Mouse (Mus musculus) heart, embryonic 13.5 days (tissue): ENCODE data around the gene Hps6. TPM values are rescaled to one million over a fixed set of nuclear protein-coding genes. Genes with fewer than 3 reads are reported as not detected.
"Not testable (repeated sequence)": the region's sequence is repeated elsewhere in the genome, so short reads cannot be mapped to it uniquely, and the experiment has no call there.

ENCODE experiments used
- ATAC-seq: fragments of 200-750 bp; cut with Nextera tagmentation; 2 replicates; pipeline ENCODE4 v1.8.0; 2017; ENCODE audit warnings: moderate TSS enrichment; ENCODE audit not compliant: insufficient number of reproducible peaks, low FRiP score, low TSS enrichment; ENCODE audit errors: extremely low read depth
- H3K27ac ChIP-seq: fragments of 300-500 bp; sonication (generic); replicated peaks from 2 replicates; pipeline ENCODE4 v1.5.1; 2015; ENCODE audit warnings: moderate library complexity, mild to moderate bottlenecking, inconsistent platforms
- H3K27me3 ChIP-seq: fragments of 300-500 bp; sonication (generic); replicated peaks from 2 replicates; pipeline ENCODE4 v1.6.1; 2015; ENCODE audit warnings: mild to moderate bottlenecking, inconsistent platforms
- H3K36me3 ChIP-seq: fragments of 300-500 bp; sonication (generic); 2 replicates; pipeline ENCODE4 v1.6.1; 2015; ENCODE audit warnings: mild to moderate bottlenecking, inconsistent platforms
- H3K4me1 ChIP-seq: fragments of 300-500 bp; sonication (generic); 2 replicates; pipeline ENCODE4 v1.6.1; 2015; ENCODE audit warnings: inconsistent platforms
- H3K4me2 ChIP-seq: fragments of 300-500 bp; sonication (generic); 2 replicates; pipeline ENCODE4 v1.6.1; 2015; ENCODE audit warnings: inconsistent platforms, mild to moderate bottlenecking, moderate library complexity
- H3K4me3 ChIP-seq: fragments of 300-500 bp; sonication (generic); 2 replicates; pipeline ENCODE4 v1.5.1; 2015; ENCODE audit warnings: moderate library complexity, mild to moderate bottlenecking, inconsistent platforms
- H3K9ac ChIP-seq: fragments of 300-500 bp; sonication (generic); 2 replicates; pipeline ENCODE4 v1.6.1; 2015; ENCODE audit warnings: inconsistent platforms, mild to moderate bottlenecking, moderate library complexity
- H3K9me3 ChIP-seq: fragments of 300-500 bp; sonication (generic); 2 replicates; pipeline ENCODE4 v1.6.1; 2016; ENCODE audit warnings: inconsistent platforms
- WGBS: fragments of 180-500 bp; shearing (Covaris S2); methylation state at CpG from one replicate; pipeline ENCODE4 v1.1.7; 2015; ENCODE audit warnings: mixed read lengths; 5-methylcytosine and 5-hydroxymethylcytosine counted together
- polyA plus RNA-seq: library from polyadenylated mRNA; unstranded; fragments of >200 nt; fragmentation: Nextera tagmentation; extraction: Ambion mirVana; gene quantifications from 2 replicates; pipeline ENCODE4 v1.2.1, GENCODE M21; 2015

The Hps6 gene
- 5.9 and 6.3 TPM in 2 replicates for polyA plus RNA-seq

DNA sequence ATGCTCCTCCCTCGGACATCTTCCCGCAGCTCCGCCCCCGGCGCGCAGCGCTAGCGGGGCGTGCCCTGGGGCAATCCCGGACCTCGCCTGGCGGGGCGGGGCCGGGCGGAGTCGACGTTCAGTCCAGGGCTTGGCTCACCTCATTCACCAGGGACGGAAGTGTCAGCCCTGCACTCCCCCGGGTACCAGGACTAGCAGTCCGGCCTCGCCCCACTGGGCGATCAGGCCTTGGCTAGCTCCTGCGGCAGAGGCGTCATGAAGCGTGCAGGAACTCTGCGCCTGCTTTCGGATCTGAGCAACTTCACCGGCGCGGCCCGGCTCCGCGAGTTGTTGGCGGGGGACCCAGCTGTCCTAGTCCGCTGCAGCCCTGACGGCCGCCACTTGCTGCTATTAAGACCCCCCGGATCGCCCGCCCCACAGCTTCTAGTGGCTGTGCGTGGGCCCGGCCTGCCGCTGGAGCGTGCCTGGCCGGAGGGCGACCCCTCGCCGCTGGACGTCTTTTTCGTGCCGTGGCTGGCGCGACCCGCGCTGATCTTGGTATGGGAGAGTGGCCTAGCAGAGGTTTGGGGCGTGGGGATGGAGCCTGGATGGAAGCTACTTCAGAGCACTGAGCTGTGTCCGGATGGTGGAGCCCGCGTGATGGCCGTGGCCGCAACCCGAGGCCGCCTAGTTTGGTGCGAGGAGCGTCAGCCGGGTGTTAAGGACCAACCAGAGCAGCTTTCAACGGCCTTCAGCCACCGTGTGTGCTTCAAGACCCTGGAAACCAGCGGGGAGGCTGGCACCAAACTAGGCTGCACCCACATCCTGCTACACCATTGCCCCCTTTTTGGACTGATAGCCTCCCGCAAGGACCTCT lies at the start of gene Hps6:
TSS of gene Hps6 (plus strand) at position 138 of the 856 bp plus-strand sequence.
- peak within 1 kb of the TSS; percentile 87 for H3K4me2 ChIP-seq
- H3K4me1 ChIP-seq = peaks cover 25% of the 10 kb centered on the region
- peak within 1 kb of the TSS; percentile 78 for H3K4me3 ChIP-seq
- WGBS = under 1% methylated on average over 69 of the region's 70 CpGs
- H3K27me3 ChIP-seq = no peaks in the 10 kb centered on the region
- peak within 1 kb of the TSS; percentile 91 for H3K9ac ChIP-seq
- peaks cover 14% of the 10 kb centered on the region for H3K36me3 ChIP-seq
- ATAC-seq = peak; percentile 91
- H3K9me3 ChIP-seq = no peaks in the 10 kb centered on the region
- peak within 1 kb of the TSS; percentile 64 for H3K27ac ChIP-seq

DNA sequence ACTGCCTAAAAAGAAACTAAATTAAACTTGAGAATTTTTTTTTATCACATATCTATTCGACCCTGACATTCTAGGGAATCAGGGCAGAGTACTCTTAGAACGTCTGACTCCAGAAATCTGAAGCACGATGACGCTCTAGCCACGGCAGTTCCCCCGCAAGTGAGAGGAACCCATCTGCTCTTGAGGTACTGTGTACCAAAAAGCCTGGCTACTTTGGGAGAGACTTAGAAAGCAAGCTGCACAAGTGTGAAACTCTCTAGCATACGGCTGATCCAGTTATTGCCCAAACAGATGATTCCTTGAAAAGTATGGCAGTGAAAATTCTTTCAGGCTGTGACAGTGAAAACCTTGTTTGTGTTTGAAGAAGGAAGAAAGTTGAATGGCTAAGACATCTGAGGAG lies 46.6 kb upstream of the Hps6 start:
- Histone ChIP-seq H3K4me3 (no peak overlapping the region), H3K4me2 (no peak overlapping the region), H3K9me3 (no peaks in the 10 kb centered on the region), H3K9ac (no peak overlapping the region), H3K4me1 (peaks cover 3% of the 10 kb centered on the region; the same call in 1 of the 2 replicates), H3K36me3 (peaks cover 67% of the 10 kb centered on the region), H3K27me3 (no peaks in the 10 kb centered on the region), H3K27ac (no peak overlapping the region)
- no peak for ATAC-seq
- WGBS = 88% methylated on average over 7 of the region's 7 CpGs

DNA sequence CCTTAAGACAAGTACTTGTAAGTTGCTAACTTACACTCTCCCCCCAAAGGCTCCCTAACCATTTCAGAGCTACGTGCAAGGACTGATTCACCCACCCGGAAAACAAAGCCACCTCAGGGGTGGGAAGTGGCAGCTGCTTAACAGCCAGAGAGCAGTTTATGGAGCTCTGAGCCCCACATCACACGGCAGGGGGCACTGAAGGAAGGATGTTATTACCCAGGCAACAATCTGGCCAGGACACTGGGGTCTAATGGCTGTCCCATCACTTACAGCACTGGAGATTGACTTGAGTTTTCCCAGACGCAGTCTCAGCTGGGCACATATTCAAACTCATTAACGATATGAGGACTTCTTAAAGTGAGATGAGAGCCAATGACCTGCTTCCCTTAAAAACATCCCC lies 42.5 kb upstream of the Hps6 start:
- WGBS = 47% methylated on average over 5 of the region's 5 CpGs
- Histone ChIP-seq H3K36me3 (peaks cover 76% of the 10 kb centered on the region), H3K27me3 (no peaks in the 10 kb centered on the region), H3K27ac (no peak overlapping the region), H3K4me2 (no peak overlapping the region), H3K9me3 (no peaks in the 10 kb centered on the region), H3K4me3 (no peak overlapping the region), H3K9ac (no peak overlapping the region), H3K4me1 (peaks cover 3% of the 10 kb centered on the region; the same call in 1 of the 2 replicates)
- ATAC-seq = no peak

DNA sequence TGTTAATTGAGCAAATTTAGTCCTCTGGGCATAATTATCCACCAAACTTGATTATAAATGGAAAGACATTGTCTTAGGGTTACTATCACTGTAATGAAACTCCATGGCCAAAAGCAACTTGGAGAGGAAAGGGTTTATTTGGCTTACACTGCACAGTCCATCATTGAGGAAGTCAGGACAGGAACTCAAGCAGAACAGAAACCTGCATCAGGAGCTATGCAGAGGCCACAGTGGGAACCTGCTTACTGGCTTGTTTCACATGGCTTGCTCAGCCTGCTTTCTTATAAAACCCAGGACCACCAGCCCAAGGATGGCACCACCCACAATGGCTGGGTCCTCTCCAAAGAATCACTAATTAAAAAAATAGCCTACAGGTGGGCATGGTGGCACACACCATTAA lies 18.9 kb upstream of the Hps6 start:
- no peaks in the 10 kb centered on the region for H3K9me3 ChIP-seq
- H3K27ac ChIP-seq = no peak overlapping the region
- H3K4me1 ChIP-seq = no peaks in the 10 kb centered on the region
- H3K9ac ChIP-seq = no peak overlapping the region
- H3K4me2 ChIP-seq = no peak overlapping the region
- H3K36me3 ChIP-seq = peaks cover 21% of the 10 kb centered on the region
- no peak for ATAC-seq
- no peaks in the 10 kb centered on the region for H3K27me3 ChIP-seq
- H3K4me3 ChIP-seq = no peak overlapping the region

DNA sequence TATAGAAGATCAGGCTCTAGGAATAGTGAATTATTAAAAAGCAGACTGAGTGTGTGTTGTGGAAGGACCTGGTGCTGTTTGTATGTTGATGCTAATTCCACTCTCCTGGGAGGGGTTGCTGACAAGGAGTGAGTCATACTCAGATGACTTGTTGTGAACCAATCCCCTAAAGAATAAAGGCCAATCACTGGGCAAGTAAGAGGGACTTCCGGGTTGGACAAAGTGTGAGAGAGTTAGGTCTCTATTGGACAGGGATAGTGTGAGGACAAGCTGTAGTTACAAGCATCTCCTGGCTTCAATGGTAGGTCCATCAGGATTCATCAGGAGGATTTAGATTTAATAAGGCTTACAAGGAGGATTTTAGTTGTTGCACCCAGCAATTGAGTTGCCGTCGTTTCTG lies 15.1 kb upstream of the Hps6 start:
- 84% methylated on average over 3 of the region's 3 CpGs for WGBS
- H3K9ac ChIP-seq = no peak overlapping the region

DNA sequence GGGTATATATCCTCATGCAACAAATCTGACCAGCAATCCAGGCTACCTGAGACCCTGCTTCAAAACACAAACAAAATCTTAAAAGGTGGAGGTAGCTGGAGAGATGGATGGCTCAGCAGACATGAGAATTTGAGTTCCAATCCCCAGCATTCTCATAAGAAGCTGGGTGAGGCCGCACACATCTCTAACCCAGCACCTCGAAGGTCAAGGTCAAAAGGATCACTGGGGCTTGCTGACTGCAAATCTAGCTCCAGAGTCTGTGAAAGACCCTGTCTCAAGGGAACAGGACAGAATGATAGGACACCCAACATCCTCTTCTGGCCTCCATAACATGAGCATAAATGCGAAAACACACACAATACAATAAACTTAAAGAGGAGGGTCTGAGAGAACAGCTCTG lies 12.1 kb upstream of the Hps6 start:
- 85% methylated on average over 3 of the region's 3 CpGs for WGBS
- no peak overlapping the region for H3K4me3 ChIP-seq
- no peaks in the 10 kb centered on the region for H3K27me3 ChIP-seq
- H3K4me1 ChIP-seq = peaks cover 14% of the 10 kb centered on the region
- no peak overlapping the region for H3K27ac ChIP-seq
- no peaks in the 10 kb centered on the region; the same call in 1 of the 2 replicates for H3K9me3 ChIP-seq
- H3K9ac ChIP-seq = no peak overlapping the region
- peaks cover 29% of the 10 kb centered on the region for H3K36me3 ChIP-seq
- H3K4me2 ChIP-seq = no peak overlapping the region
- no peak for ATAC-seq

More for the DNA sequence above, 15.1 kb upstream of the Hps6 start:
- Histone ChIP-seq H3K27ac (no peak overlapping the region), H3K9me3 (no peaks in the 10 kb centered on the region), H3K36me3 (peaks cover 6% of the 10 kb centered on the region; the same call in 1 of the 2 replicates), H3K4me1 (peaks cover 14% of the 10 kb centered on the region), H3K27me3 (no peaks in the 10 kb centered on the region), H3K4me3 (no peak overlapping the region), H3K4me2 (no peak overlapping the region)
- ATAC-seq = no peak

DNA sequence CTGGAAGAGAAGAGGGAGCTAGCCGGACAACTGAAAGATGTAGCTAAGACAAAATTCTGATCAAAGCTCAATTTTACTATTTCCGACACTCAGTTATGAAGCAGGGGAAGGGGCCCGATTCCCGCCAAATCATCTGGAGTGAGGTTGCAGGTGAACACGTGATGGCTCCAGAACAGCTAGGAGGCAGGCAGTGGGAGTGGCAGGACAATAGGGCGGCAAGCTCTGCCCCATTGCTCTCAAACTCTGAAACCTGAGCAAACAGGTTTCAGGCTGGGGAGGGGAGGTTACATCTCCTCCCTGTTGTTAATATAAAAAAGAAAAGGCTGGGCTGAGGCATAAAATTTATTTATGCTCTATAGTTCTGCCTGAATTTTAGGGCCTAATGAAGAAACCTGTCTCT lies 9.9 kb upstream of the Hps6 start:
- 87% methylated on average over 6 of the region's 6 CpGs for WGBS
- not testable (repeated sequence) for ATAC-seq, H3K4me3 ChIP-seq, H3K9me3 ChIP-seq, H3K27me3 ChIP-seq, H3K27ac ChIP-seq, H3K9ac ChIP-seq, H3K4me2 ChIP-seq
- H3K4me1 ChIP-seq = peaks cover 21% of the 10 kb centered on the region
- H3K36me3 ChIP-seq = peaks cover 23% of the 10 kb centered on the region

DNA sequence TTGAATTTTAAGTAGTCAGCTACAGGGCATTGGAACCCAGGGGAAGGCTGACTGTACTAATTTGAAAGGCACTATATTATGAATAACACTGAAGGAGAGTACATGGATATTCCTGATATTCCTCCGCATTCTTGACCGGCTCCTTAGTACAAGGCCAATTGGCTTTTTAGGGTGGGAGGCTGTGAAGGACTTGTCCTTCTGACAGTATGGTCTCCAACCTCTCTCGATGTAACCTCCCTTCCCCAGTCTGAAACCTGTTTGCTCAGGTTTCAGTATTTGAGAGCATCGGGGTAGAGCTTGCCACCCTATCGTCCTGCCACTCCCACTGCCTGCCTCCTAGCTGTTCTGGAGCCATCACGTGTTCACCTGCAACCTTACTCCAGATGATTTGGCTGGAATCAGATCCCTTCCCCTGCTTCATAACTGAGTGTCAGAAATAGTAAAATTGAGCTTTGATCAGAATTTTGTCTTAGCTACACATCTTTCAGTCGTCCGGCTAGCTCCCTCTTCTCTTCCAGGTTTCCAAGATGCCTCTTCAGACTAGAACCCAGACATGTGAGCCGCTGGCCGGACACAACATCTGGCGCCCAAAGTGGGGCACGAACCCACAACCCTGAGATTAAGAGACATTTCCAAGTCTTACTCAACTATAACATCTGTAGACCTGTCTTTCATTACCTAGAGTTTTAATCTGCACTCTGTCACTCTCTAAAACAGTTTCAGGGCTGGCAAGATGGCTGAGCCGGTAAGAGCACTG lies 9.1 kb upstream of the Hps6 start:
- H3K9ac ChIP-seq = no peak overlapping the region
- no peak overlapping the region for H3K4me2 ChIP-seq
- H3K4me1 ChIP-seq = peaks cover 26% of the 10 kb centered on the region
- no peak overlapping the region for H3K27ac ChIP-seq
- H3K9me3 ChIP-seq = no peaks in the 10 kb centered on the region; the same call in 1 of the 2 replicates
- ATAC-seq = no peak
- no peak overlapping the region for H3K4me3 ChIP-seq
- peaks cover 23% of the 10 kb centered on the region for H3K36me3 ChIP-seq
- no peaks in the 10 kb centered on the region for H3K27me3 ChIP-seq
- 91% methylated on average over 13 of the region's 13 CpGs for WGBS

DNA sequence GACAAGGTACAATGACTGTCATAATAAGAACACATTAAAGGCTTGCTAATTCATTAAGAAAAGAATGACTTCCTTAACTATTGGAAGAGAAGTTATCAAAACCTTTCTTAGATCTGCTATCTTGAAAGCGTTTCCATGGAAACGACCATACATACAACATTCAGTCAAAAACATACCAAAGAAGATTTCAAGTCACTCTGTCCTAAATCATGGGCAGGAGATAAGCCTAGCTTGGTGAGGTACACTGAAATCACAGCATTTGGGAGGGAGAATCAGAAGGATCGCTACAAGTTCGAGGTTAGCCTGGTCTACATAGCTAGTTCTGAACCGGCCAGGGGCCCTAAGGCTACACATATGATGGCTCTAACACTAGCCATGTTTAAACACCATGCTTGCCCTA lies 5.9 kb upstream of the Hps6 start:
- WGBS = 60% methylated on average over 5 of the region's 5 CpGs
- Histone ChIP-seq H3K9ac (peak overlapping the region; percentile 89), H3K27me3 (no peaks in the 10 kb centered on the region), H3K9me3 (no peaks in the 10 kb centered on the region; the same call in 1 of the 2 replicates), H3K36me3 (peaks cover 23% of the 10 kb centered on the region), H3K27ac (peak overlapping the region; percentile 95), H3K4me2 (peak overlapping the region; percentile 80), H3K4me3 (peak overlapping the region; percentile 80), H3K4me1 (peaks cover 12% of the 10 kb centered on the region)
- ATAC-seq = no peak

DNA sequence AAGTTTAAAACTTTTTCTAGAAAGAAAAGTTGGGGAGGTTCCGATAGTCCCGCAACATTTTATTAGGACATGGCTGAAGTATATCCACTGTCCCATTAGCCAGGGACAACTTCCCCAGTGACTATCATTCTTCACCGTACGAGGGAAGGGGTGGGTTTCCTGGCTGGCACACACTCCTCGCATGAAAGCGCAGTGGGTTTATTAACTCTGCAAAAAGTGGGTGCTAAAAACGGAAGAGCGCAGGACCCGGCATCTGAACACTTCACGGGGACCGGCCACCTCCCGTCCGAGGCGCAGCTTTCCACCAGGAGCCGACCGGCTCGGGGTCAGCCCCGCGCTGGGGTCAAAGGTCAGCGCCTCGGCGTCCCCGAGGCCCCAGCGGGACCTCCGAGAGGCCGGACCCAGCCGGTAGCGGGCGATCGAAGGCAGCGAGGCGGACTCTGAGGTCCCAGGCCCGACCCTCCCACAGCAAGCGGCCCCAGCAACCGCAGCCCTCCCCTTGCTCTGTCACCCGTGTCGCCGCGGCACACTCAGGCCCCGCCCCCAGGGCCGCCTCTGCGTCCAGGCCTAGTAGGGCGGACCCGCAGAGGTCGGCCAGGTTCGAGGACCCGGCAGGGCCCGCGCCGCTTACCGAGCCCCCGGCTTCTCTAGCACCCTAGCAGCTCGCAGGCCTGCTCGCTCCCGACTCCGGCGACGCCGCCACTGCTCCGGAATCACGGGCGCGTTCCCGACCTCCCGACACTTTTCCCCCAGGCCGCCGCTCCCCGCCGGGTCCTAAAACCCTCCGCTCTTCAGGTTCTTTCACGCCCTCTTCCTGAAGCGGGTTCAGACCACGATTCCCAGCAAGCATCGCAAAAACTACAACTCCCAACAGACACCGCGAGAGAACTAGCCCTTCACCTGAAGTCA lies 5.3 kb upstream of the Hps6 start, which contains the start of gene Armh3:
TSS of gene Armh3 (minus strand) at position 704 of the 909 bp plus-strand sequence.
- Histone ChIP-seq H3K9ac (peak within 1 kb of the TSS; percentile 89), H3K27ac (peak within 1 kb of the TSS; percentile 95), H3K36me3 (peaks cover 23% of the 10 kb centered on the region), H3K9me3 (no peaks in the 10 kb centered on the region; the same call in 1 of the 2 replicates), H3K4me2 (peak within 1 kb of the TSS; percentile 80), H3K27me3 (no peaks in the 10 kb centered on the region), H3K4me3 (peak within 1 kb of the TSS; percentile 80), H3K4me1 (peaks cover 12% of the 10 kb centered on the region)
- ATAC-seq = peak; percentile 93
- WGBS = under 1% methylated on average over 76 of the region's 76 CpGs
